Mouse (Mus musculus) right cerebral cortex, postnatal 36 days (tissue): ENCODE data around the gene Arhgef26.

Source experiments
- DNase-seq, 2 experiments: peaks; one replicate each; pipeline ENCODE4 v3.0.0; 2022; ENCODE audit warnings: low spot score in 2 of 2, mixed read lengths in 1 of 2

The Arhgef26 gene

GRCm38 (mm10) chr3:62380420-62380819, 42.3 kb downstream of the Arhgef26 start:
- no peak for DNase-seq

DNA sequence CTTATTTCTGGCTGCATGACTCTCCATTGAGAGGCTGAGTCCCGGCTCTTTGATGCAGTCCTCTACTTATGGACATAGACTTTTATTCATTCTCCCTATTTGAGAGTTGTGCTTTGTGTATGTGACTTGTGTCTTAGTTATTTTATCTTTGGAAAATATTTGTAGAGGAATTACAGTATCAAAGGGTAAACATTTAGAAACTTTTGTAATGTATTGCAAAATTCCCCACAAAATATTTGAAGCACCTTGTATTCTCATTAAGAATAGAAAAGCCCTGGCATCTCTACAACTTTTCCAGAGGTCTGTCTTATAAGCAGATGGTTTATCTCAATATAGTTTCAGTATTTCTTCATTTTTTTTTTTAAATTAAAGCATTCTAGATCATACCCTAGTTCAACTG, 44.7 kb downstream of the Arhgef26 start:
- no peak for DNase-seq

DNA sequence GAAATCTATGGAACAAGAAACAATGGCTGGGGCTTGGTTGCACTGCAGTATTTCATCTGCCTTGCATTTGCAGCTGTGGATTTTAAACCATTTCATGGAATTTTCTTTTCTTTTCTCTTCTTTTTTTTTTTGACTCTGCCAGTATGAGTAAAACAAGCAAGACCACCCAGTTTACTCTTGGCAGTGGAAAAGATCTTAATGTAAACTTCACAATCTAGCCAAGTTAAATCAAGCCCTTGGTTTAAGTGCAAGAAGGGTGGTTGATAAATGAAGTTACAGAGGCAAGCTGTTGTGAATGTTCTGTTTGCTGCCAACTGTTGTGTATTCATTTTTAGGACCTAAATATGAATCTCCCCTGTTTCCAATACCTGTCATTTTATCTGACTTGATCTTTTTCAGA, 54.5 kb downstream of the Arhgef26 start:
- DNase-seq: no peak

GRCm38 (mm10) chr3:62394284-62394683, 56.1 kb downstream of the Arhgef26 start:
- no peak for DNase-seq

- no peak for DNase-seq
Observed at GRCm38 (mm10) chr3:62395368-62395767, 57.2 kb downstream of the Arhgef26 start.

DNA sequence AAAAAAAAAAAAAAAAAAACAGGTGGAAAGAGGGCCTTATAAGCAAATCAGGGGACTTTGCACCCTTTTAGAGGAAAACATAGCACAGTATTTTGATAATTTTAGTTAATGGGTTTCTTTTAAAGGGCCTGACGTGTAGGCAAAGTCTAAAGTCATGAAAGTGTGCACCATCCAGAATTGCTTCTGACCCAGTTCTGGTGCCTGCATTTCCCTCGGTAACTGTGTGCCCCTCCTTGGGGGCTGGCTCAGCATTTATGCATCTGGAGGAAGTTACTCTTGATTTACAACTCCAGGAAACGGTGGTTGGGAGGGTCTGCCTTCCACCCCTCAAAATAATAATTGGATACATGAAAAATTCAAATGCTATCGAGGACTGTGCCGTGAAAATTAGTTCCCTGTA, 58.0 kb downstream of the Arhgef26 start:
- no peak for DNase-seq

DNA sequence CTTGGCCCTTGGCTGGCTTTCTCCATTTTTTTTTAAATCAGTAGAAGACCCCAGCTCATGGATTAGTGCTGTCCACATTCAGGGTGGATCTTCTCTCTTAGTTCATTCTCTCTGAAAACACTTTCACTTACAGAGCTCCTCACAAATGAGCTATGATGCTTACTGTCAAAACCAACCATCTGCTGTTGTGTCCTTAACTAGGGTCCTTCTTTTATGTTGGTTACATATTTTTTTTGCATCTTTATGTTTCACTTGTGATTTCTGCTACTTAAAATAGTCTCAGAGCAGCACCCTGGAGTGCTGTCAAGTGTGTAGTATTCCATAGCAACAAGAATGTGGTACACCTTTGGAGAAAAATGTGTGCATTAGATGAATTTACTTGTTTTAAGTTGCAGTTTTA, 60.0 kb downstream of the Arhgef26 start:
- DNase-seq: no peak

- DNase-seq: no peak
Observed at GRCm38 (mm10) chr3:62399826-62400746, 61.9 kb downstream of the Arhgef26 start.

GRCm38 (mm10) chr3:62402466-62402865, 64.3 kb downstream of the Arhgef26 start:
- no peak for DNase-seq

DNA sequence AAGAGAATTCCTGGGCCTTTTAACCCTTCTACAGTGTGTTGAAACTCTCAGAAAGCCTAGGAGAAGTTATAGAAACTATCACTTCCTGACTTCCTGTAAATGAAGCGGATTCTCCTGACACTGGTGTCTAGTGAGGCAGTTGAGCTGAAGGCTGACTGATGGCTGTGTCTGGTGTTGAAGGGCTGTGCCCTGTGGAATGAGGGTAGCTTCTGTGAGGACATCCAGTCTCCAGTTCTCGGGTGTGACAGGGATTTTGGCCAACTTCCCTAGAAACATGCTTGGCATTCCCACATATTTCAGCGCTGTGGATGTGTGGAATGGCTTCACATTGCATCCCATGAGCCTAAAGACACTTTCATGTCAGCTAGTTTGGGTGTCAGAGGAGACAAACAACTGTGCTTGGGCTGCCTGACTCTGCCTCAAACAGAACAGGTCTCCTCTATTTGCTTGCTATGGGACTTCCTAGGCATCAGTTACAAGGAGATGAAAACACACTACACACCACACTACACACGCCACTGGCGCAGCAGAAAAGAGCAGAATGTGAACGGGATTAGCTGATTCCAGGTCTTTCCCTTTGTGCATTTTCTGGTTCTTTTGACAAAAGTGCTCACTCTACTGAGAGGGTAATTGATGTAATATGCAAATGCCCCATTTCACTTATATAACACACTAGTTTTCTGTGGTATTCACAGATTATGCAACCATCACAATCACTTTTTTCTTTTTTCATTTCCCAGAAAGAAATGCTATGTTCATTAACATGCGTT, 66.5 kb downstream of the Arhgef26 start:
- no peak for DNase-seq

- DNase-seq: no peak
Observed at GRCm38 (mm10) chr3:62409555-62410182, 71.5 kb downstream of the Arhgef26 start.

- DNase-seq: no peak
Observed at GRCm38 (mm10) chr3:62410491-62410890, 72.3 kb downstream of the Arhgef26 start.

- DNase-seq: peak; percentile 53 to 56
Observed at GRCm38 (mm10) chr3:62412704-62413103, 74.6 kb downstream of the Arhgef26 start.

DNA sequence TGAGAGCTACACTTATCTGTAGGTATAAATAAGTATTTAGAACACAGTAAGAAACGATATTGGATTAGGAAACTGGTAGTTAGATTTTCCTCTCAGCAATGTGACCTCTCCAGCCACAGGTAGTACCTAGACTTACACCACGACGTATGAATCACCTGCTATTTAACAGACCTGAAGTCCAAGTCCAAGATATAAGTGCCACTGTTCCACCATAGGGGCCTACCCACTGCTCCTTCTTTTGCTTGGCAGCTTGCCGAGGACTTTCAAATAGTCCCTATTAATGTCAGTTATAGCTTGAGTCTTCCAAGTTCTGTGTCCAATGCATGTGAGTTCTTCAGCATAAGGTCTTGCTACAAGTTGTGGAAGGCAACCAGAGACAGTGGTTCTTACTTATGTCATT, 76.8 kb downstream of the Arhgef26 start:
- no peak for DNase-seq

DNA sequence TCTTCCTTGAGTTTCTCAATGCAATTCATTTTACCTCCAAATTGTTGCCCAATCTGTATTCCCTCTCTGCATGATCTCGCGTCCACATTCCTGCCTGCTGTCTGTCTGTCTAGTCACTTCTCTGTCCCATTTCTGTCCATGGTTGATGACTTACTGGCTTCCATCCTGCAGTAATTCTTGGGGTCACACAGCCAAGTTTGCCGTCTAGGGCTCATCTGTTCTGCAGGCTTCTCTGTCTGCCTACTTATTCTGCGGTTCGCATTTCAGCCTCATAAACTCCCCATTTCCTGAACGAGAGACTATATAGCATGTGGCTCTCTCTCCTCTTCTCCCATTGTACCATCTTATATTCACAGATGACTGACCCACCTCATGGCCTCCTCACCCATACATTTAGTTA, 79.3 kb downstream of the Arhgef26 start:
- DNase-seq: no peak

- no peak for DNase-seq
Observed at GRCm38 (mm10) chr3:62418387-62419138, 80.4 kb downstream of the Arhgef26 start.

DNA sequence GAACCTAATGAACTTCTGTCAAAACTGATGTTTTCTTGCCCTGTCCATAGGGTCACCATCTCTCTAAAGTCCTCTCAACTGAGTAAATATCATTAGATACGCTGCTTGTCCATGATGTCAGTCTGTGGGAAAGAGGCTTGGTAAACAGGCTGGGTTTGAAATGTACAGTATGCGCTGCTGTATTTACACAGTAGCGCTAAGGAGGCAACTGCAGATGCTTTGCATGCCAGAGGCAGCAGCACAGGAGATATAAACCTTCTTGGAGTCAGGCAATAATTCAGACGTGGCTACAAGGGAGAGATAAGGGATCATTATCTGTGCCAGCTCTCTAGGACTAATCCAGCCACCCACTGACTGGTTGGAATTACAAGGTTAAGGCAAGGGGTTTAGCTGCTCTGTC, 95.5 kb downstream of the Arhgef26 start:
- no peak for DNase-seq

DNA sequence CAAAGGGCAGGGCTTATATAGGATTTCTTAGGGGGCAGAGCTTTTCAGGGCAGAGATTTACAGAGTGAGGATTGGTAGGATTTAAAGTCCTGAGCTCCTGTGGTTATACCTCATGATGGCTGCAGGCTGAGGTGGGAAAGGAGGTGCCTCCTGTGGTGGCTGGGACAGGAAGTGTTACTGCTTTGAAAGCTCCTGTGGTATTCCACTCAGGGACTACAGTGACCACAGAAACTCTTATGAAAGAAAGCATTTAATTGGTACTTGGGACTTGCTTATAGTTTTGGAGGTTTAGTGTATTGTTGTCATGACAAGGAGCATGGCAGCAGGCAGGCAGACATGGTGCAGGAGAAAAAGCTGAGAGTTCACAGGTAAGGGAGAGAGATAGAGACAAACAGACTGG, 97.8 kb downstream of the Arhgef26 start:
- no peak for DNase-seq

DNA sequence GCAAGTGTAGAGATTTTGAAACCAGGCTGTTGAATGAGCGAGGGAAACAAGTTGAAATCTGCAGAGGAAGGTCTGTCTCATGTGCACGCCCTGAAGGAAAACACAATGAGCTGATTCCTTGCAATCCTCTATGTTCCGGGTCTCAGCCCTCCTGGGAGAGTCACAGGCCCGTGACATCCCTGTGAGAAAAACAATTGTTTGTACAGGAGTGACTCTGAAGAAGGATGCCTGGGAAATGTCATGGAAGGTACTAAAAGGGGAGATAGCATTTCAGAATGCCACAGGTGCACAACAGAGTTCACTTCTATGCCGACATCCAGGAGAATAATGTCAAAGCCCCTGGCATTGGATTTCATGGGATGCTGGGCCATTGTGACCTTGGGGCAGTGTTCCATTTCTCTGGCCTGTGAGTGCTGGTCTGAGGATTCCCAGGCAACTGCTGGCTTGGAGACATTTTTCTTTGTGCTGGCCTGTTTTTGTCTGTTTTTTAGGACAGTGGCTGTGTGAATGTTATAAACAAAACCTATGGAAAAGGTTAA, 102.4 kb downstream of the Arhgef26 start:
- no peak for DNase-seq

DNA sequence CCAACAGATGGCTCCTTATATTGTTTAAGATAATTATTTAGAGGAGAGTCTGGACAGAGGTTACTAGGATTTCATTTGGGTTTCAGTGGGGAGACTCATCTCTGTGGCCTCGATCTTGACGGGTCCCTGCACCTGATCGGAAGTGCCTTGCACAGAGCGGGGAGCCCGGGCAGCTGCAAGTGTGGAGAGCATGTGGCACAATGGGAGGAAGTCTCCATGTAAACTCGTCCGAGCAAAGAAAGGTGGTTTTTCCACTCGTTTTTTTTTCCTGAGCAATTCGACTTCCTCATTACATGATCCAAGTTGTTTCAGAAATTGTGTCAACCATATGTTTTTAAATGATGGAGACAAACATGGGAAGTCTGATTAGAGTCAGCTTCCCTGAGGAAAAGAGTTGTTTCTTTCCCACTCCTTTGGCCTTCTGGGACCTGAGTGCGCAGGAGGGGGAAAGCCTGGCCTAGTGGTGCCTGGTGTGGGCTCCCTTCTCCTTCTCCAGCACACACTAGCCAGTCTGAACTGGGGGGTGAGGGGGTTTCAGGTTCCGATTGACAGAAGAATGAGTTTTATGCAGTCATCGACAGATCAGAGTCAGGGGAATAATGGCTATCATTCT, 105.5 kb downstream of the Arhgef26 start:
- no peak for DNase-seq

DNA sequence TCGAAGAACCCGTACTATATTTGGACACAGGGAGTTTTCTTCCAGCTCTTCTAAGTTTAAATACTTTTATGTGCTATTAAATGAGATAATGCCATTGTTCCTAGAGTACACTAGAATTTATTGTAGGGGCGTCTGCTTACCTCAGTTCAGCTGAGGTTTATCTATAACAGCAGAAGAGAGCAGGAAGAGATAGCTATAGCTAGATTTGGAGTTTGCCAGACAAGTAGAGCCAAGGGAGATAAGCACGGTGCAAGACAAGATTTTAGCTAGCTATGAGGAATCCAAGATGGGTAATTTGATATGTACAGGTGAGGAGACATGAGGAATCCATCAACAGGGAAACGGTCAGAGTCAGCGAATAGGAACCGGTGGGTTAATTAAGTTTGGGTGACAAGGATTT, 108.1 kb downstream of the Arhgef26 start:
- DNase-seq: no peak
